Mouse (Mus musculus) adrenal gland (tissue): ENCODE results near the gene S1pr4.

Source experiments
- intact Hi-C: fragments of 180-260 bp; cut with DNase I; formaldehyde crosslinking; loops from one replicate; pipeline ENCODE4 v1.15.1; 2025

The S1pr4 gene

GRCm38 (mm10) chr10:81466066-81466465 lies 33.9 kb downstream of the S1pr4 start:
- intact Hi-C loops: no loop called here

GRCm38 (mm10) chr10:81465265-81465645 lies 34.7 kb downstream of the S1pr4 start:
- intact Hi-C loops: no loop called here

- intact Hi-C loops: no loop called here
These were observed 35.3 kb downstream of the S1pr4 start for GRCm38 (mm10) chr10:81464405-81465264.

- intact Hi-C loops: no loop called here
These were observed 36.4 kb downstream of the S1pr4 start for GRCm38 (mm10) chr10:81463531-81463930.

- intact Hi-C loops: no loop called here
These were observed 37.0 kb downstream of the S1pr4 start for GRCm38 (mm10) chr10:81462917-81463316.

- intact Hi-C loops: no loop called here
These were observed 37.5 kb downstream of the S1pr4 start for GRCm38 (mm10) chr10:81462415-81462804.

- intact Hi-C loops: no loop called here
These were observed 38.1 kb downstream of the S1pr4 start for GRCm38 (mm10) chr10:81461673-81462414.

GRCm38 (mm10) chr10:81460951-81461350 lies 39.0 kb downstream of the S1pr4 start:
- intact Hi-C loops: no loop called here

- intact Hi-C loops: no loop called here
These were observed 39.5 kb downstream of the S1pr4 start for GRCm38 (mm10) chr10:81460471-81460870.

- intact Hi-C loops: loop anchor here (10.0 kb wide), 1 partner anchor 245 kb away; no protein-coding TSS in a partner anchor
These were observed 40.5 kb downstream of the S1pr4 start for GRCm38 (mm10) chr10:81459399-81459798.

- intact Hi-C loops: loop anchor here (10.0 kb wide), 1 partner anchor 243 kb away; no protein-coding TSS in a partner anchor
These were observed 41.7 kb downstream of the S1pr4 start for GRCm38 (mm10) chr10:81458267-81458666.

- intact Hi-C loops: loop anchor here (10.0 kb wide), 1 partner anchor 243 kb away; no protein-coding TSS in a partner anchor
These were observed 42.3 kb downstream of the S1pr4 start for GRCm38 (mm10) chr10:81457624-81458023.

- intact Hi-C loops: loop anchor here (10.0 kb wide), 1 partner anchor 242 kb away; no protein-coding TSS in a partner anchor
These were observed 42.9 kb downstream of the S1pr4 start for GRCm38 (mm10) chr10:81456983-81457563.

- intact Hi-C loops: loop anchor here (10.0 kb wide), 1 partner anchor 241 kb away; no protein-coding TSS in a partner anchor
These were observed 44.6 kb downstream of the S1pr4 start, which contains the start of gene Nfic for GRCm38 (mm10) chr10:81455181-81455895. Nfic (minus strand) TSS chr10:81455635.

- intact Hi-C loops: loop anchor here (5.0 to 10.0 kb wide), 2 partner anchors 167 to 239 kb away; no protein-coding TSS in a partner anchor
These were observed 45.8 kb downstream of the S1pr4 start for GRCm38 (mm10) chr10:81454106-81454505.

- intact Hi-C loops: loop anchor here (5.0 to 10.0 kb wide), 2 partner anchors 166 to 238 kb away; no protein-coding TSS in a partner anchor
These were observed 47.0 kb downstream of the S1pr4 start for GRCm38 (mm10) chr10:81452947-81453288.

GRCm38 (mm10) chr10:81452237-81452946 lies 47.5 kb downstream of the S1pr4 start:
- intact Hi-C loops: loop anchor here (5.0 to 10.0 kb wide), 2 partner anchors 165 to 238 kb away; no protein-coding TSS in a partner anchor

GRCm38 (mm10) chr10:81451365-81451745 lies 48.6 kb downstream of the S1pr4 start:
- intact Hi-C loops: loop anchor here (2.0 to 10.0 kb wide), 3 partner anchors 57 to 237 kb away; no protein-coding TSS in a partner anchor

- intact Hi-C loops: loop anchor here (2.0 to 10.0 kb wide), 3 partner anchors 56 to 236 kb away; no protein-coding TSS in a partner anchor
These were observed 49.1 kb downstream of the S1pr4 start for GRCm38 (mm10) chr10:81450641-81451364.
